Mouse (Mus musculus): Measurements from ENCODE around the gene Cyb561a3.

The Cyb561a3 gene

DNA sequence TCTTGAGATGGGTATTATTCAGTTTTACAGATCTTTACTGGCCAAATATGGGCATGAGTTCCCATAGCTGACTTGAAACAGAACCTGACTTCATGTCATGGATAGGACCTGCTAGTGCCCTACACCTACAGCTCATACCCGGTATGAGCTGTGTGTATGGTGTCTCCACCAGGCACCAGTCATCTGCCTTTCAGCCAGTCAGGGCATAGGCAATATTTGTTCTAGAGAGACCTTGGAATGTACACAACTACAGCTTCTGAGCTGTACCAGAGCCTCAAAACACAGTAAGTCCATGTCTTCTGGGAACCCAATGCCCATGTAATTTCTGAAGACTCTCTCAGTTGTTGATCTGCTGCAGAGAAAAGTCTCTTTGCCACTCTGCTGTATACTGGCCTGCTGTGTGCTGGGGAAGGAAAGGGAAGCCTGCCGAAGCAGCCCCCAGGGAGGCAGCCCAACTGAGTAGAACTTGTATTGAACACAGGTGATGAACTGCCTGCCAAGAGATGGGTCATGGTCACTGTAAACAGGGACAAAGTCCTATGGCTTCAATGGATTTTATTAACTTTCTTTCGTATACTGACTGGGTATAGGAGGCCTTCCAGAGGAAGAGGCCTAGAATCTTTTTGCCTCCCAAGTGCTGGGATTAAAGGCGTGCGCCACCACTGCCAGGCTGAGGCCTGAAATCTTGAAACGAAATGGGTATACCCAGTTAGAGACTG is 14.8 kb downstream of the Cyb561a3 start:
- DNase-seq (ENCODE audit: low spot score): no peak

DNA sequence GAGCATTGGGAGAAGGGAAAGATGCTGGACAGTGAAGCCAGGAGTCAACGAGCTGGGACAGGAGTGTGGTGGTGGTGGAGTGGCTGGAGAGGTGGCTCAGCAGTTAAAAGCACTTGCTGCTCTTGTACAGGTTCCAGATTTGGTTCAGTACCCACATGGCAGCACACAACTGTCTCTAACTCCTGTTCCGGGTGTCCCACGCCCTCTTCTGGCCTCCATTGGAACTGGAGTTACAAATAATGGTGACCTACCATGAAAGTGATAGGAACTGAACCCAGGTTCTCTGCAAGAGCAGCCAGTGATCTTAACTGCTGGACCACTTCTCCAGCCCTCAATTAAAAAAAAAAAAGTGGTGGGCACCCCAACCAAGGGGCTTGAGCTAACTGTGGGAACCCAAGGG is 21.2 kb downstream of the Cyb561a3 start:
- no peak for DNase-seq (ENCODE audit: low spot score)

DNA sequence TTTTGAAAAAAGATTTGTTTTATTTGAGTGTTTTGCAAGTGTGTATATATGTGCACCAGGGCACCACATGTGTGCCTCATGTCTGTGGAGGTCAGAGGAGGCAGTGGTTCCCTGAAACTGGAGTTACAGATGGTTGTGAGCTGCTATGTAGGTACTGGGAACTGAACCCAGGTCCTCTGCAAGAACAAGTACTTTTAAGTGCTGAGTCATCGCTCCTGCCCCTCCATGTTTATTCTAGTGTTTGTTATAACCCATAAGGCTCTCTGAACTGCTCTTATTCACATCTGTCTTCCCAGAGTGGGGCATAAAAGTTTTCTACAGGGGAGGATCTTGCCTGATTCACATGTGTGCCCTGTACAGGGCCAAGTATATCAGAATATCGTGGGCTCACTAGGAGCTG is 22.7 kb downstream of the Cyb561a3 start:
- DNase-seq (ENCODE audit: low spot score): no peak

GRCm38 (mm10) chr19:10602247-10602769 is 25.3 kb downstream of the Cyb561a3 start:
- DNase-seq (ENCODE audit: low spot score): no peak

GRCm38 (mm10) chr19:10602787-10603186 is 25.8 kb downstream of the Cyb561a3 start:
- peak; percentile 64 for DNase-seq (ENCODE audit: low spot score)

GRCm38 (mm10) chr19:10603660-10604523 is 26.9 kb downstream of the Cyb561a3 start:
- no peak for DNase-seq (ENCODE audit: low spot score)

DNA sequence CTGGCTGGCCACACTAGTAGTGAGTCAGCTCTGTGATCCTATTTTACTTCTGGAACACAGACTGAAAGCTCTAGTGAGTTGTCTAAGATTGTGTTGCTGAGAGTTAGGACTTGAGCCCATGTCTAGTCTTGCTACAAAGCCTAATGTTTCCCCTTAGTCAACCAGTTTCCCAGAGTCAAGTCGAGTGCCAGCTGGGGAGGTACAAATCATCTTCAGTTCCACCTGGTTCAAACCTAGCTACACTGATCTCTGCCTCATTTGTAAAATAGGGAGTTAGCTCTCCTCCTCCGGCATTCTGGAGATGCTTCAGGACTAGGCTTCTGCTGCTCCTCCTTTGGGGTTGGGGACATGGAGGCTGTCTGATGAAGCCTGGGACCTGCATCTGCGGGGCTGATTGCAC is 27.6 kb downstream of the Cyb561a3 start:
- no peak for DNase-seq (ENCODE audit: low spot score)

DNA sequence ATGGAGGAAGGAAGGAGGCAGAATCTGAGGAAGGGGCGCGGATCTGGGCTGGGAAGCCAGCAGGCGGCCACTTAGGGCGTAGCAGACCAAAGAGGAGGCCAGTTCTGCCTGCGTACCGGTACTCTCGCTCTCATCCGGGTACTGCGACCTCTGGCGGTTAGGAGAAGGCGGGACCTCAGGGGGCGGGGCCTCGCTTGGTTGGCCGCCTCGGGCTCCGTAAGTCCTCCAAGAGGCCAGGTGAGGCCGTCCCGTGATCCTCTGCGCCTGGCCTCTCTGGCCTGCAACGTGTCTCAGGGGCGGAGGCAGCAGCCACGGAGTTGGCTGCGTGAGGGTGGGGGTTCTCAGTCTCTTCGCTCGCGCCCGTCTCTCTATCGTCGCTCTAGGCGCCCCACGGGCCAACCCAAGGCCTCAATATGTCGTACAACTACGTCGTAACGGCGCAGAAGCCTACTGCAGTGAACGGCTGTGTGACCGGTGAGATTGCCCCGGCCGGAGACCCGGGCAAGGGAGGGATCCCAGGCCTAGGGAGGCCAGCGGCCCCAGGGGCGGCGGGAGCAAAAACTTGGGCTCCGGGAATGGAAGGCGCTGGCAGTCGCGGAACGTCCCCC is 28.4 kb downstream of the Cyb561a3 start, which contains the start of the genes Ddb1 and Tkfc:
Ddb1 (plus strand) TSS at position 35 of the 608 bp plus-strand sequence.
Tkfc (minus strand) TSS at position 362 of the 608 bp plus-strand sequence.
- DNase-seq (ENCODE audit: low spot score): peak; percentile 96

DNA sequence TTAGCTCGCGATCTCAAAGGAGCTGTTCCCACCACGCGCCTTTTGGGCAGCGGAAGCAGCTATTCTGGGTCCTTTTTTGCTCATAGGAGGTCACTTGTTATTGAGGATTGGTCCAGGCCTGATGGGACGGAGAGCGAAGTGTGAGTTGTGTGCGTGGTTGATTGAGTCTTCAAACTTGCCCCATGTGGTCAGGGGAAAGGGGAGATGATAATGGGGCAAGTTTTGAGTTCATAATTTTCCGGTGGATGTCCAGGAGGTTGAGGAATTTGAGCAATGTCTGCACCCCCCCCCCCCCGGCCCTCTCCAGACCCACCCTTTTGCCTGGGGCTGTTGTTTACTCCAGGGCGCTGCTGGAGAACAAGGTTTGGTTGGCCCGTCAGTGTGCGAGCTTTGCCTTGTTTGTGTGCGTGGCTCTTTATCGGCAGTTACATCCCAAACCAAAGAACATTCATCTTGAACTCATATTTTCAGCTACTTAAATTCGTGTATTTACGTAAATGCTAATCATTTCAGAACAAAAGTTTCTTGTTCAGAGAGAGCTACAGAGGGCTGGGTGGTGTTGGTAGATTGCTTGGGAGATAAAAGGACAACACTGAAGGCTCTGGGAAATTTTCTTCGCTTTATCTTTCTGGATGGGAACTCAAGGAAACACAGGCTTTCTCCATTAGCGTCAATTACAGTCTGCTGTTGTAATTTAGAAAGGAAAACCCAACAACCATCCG is 29.1 kb downstream of the Cyb561a3 start:
- no peak for DNase-seq (ENCODE audit: low spot score)

- DNase-seq (ENCODE audit: low spot score): no peak
These were observed 31.7 kb downstream of the Cyb561a3 start for GRCm38 (mm10) chr19:10608573-10609240.

- DNase-seq (ENCODE audit: low spot score): peak; percentile 5
These were observed 57.3 kb downstream of the Cyb561a3 start, which contains the start of gene Vwce for GRCm38 (mm10) chr19:10634106-10634871. Vwce (plus strand) TSS chr19:10634213.

DNA sequence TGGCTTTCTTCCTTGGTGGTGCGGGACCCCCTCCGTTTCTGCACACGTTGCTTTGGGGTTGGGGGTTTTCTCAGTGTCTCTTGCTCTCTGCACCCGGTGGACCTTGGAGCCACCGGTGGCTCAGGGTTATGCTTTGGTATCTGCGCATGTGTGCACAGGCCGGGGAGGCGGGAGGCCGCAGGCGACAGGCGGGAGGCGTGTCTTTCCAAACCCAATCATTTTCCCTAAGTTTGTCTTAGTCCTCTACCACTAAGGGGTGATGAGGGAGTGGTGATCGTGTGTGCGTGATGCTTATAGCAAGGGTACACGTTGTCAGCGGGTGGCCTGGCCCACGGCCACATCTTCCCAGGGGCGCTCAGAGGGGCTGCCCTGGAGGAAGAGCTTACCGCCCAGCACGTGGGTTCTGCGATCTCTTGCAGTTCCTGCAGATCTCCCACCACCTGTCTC is 57.9 kb downstream of the Cyb561a3 start:
- peak; percentile 9 for DNase-seq (ENCODE audit: low spot score)

DNA sequence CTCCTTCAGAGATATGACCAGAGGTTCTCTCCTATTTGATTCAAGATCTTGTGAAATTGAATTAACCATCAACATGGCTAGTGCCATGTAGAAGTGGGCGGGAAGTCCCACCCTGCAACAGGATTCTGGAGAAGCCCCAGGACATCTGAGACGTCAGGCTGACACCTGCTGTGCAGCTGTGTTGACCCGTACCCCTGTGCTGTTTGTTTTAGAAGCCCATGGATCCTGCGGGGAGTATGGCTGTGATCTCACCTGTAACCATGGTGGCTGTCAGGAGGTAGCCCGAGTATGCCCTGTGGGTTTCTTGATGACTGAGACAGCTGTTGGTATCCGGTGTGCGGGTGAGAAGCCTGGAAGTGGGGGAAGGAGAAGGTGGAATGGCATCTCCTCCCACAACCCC is 60.9 kb downstream of the Cyb561a3 start:
- no peak for DNase-seq (ENCODE audit: low spot score)

- DNase-seq (ENCODE audit: low spot score): no peak
These were observed 63.1 kb downstream of the Cyb561a3 start for GRCm38 (mm10) chr19:10640080-10640479.

GRCm38 (mm10) chr19:10640589-10641378 is 63.8 kb downstream of the Cyb561a3 start:
- no peak for DNase-seq (ENCODE audit: low spot score)

All from ovary, postnatal 10 days (tissue).